Mouse (Mus musculus): Measurements from ENCODE around the gene Olfr901. TPM values are rescaled to one million over a fixed set of nuclear protein-coding genes. Genes with fewer than 3 reads are reported as not detected.

Gene Olfr901
- total and polyA plus RNA-seq, 3 experiments, result not detected

GRCm38 (mm10) chr9:38462844-38463243 is 33.6 kb downstream of the Olfr901 start, which contains the start of gene Olfr904:
Gene Olfr904, plus strand, starts transcription at chr9:38463144.
- Histone ChIP-seq H3K9ac (ENCODE audit: low read depth, low read length) (no peak within 1 kb of the TSS), H3K4me3 (no peak within 1 kb of the TSS), H3K27ac (no peak within 1 kb of the TSS), H3K4me1 (ENCODE audit: control insufficient read depth, insufficient read depth, low read length) (no peaks in the 10 kb centered on the region), H3K27me3 (ENCODE audit: control insufficient read depth, insufficient read depth, low read length) (no peaks in the 10 kb centered on the region), H3K79me2 (replicated peaks; ENCODE audit: control insufficient read depth, insufficient read depth, low read length) (no peaks in the 10 kb centered on the region), H3K36me3 (ENCODE audit: control insufficient read depth, insufficient read depth, low read length) (no peaks in the 10 kb centered on the region)
- TF ChIP-seq POLR2A (IDR thresholded peaks at IDR 0.05; ENCODE audit: insufficient read depth, low read depth, low read length), result no peak
- DNase-seq, result no peak
- intact Hi-C loops (cut with DNase I), result no loop called here

GRCm38 (mm10) chr9:38470807-38471206 is 41.6 kb downstream of the Olfr901 start, which contains the start of gene Olfr905:
Gene Olfr905, plus strand, starts transcription at chr9:38471107.
- H3K4me1 ChIP-seq (ENCODE audit: control insufficient read depth, insufficient read depth, low read length), result no peaks in the 10 kb centered on the region
- H3K4me3 ChIP-seq, result no peak within 1 kb of the TSS
- no peaks in the 10 kb centered on the region for H3K79me2 ChIP-seq (replicated peaks; ENCODE audit: control insufficient read depth, insufficient read depth, low read length)
- intact Hi-C loops (cut with DNase I), result no loop called here
- no peaks in the 10 kb centered on the region for H3K27me3 ChIP-seq (ENCODE audit: control insufficient read depth, insufficient read depth, low read length)
- TF ChIP-seq EP300 (IDR thresholded peaks at IDR 0.05; ENCODE audit: insufficient read depth, low read depth, low read length), result no peak
- no peak for TF ChIP-seq POLR2A (IDR thresholded peaks at IDR 0.05; ENCODE audit: insufficient read depth, low read depth, low read length)
- no peak for TF ChIP-seq CTCF (IDR thresholded peaks at IDR 0.05)
- H3K36me3 ChIP-seq (ENCODE audit: control insufficient read depth, insufficient read depth, low read length), result no peaks in the 10 kb centered on the region
- no peak within 1 kb of the TSS for H3K9ac ChIP-seq (ENCODE audit: low read depth, low read length)
- no peak for DNase-seq
- H3K27ac ChIP-seq, result no peak within 1 kb of the TSS

Other genes starting within 250 kb of the Olfr901 start
- gene Olfr891, start 248.6 kb upstream of the Olfr901 start, total RNA-seq (2021), result not detected
- not detected in 2 replicates for gene Olfr891, start 248.6 kb upstream of the Olfr901 start, polyA plus RNA-seq (2012; rRNA removed)
- gene Olfr893, start 221.1 kb upstream of the Olfr901 start, total RNA-seq (2021), result not detected
- gene Olfr893, start 221.1 kb upstream of the Olfr901 start, polyA plus RNA-seq (2012; rRNA removed), result not detected in 2 replicates
- gene Olfr894, start 211.4 kb upstream of the Olfr901 start, total RNA-seq (2021), result not detected
- gene Olfr894, start 211.4 kb upstream of the Olfr901 start, polyA plus RNA-seq (2012; rRNA removed), result not detected in 2 replicates
- not detected for gene Olfr143, start 176.7 kb upstream of the Olfr901 start, total RNA-seq (2021)
- gene Olfr143, start 176.7 kb upstream of the Olfr901 start, polyA plus RNA-seq (2012; rRNA removed), result not detected in 2 replicates
- not detected for gene Olfr895, start 161.6 kb upstream of the Olfr901 start, total RNA-seq (2021)
- gene Olfr895, start 161.6 kb upstream of the Olfr901 start, polyA plus RNA-seq (2012; rRNA removed), result not detected in 2 replicates
- not detected for gene Olfr896-ps1, start 138.3 kb upstream of the Olfr901 start, total RNA-seq (2021)
- not detected in 2 replicates for gene Olfr896-ps1, start 138.3 kb upstream of the Olfr901 start, polyA plus RNA-seq (2012; rRNA removed)
- gene Olfr25, start 100.4 kb upstream of the Olfr901 start, total RNA-seq (2021), result not detected
- gene Olfr25, start 100.4 kb upstream of the Olfr901 start, polyA plus RNA-seq (2012; rRNA removed), result not detected in 2 replicates
- gene Olfr898, start 81.0 kb upstream of the Olfr901 start, total RNA-seq (2021), result not detected
- not detected in 2 replicates for gene Olfr898, start 81.0 kb upstream of the Olfr901 start, polyA plus RNA-seq (2012; rRNA removed)
- gene Olfr250, start 62.6 kb upstream of the Olfr901 start, total RNA-seq (2021), result not detected
- gene Olfr250, start 62.6 kb upstream of the Olfr901 start, polyA plus RNA-seq (2012; rRNA removed), result not detected in 2 replicates
- gene Olfr251, start 52.4 kb upstream of the Olfr901 start, total RNA-seq (2021), result not detected
- gene Olfr251, start 52.4 kb upstream of the Olfr901 start, polyA plus RNA-seq (2012; rRNA removed), result not detected in 2 replicates
- gene Olfr147, start 27.8 kb upstream of the Olfr901 start, total RNA-seq (2021), result not detected
- not detected in 2 replicates for gene Olfr147, start 27.8 kb upstream of the Olfr901 start, polyA plus RNA-seq (2012; rRNA removed)
- not detected for gene Olfr902, start 18.2 kb downstream of the Olfr901 start, total RNA-seq (2021)
- gene Olfr902, start 18.2 kb downstream of the Olfr901 start, polyA plus RNA-seq (2012; rRNA removed), result not detected in 2 replicates
- not detected for gene Olfr904, start 33.7 kb downstream of the Olfr901 start, total RNA-seq (2021)
- not detected in 2 replicates for gene Olfr904, start 33.7 kb downstream of the Olfr901 start, polyA plus RNA-seq (2012; rRNA removed)
- gene Olfr905, start 41.7 kb downstream of the Olfr901 start, total RNA-seq (2021), result not detected
- gene Olfr905, start 41.7 kb downstream of the Olfr901 start, polyA plus RNA-seq (2012; rRNA removed), result not detected in 2 replicates
- not detected for gene Olfr906, start 57.6 kb downstream of the Olfr901 start, total RNA-seq (2021)
- gene Olfr906, start 57.6 kb downstream of the Olfr901 start, polyA plus RNA-seq (2012; rRNA removed), result not detected in 2 replicates
- not detected for gene Olfr907, start 66.3 kb downstream of the Olfr901 start, total RNA-seq (2021)
- not detected in 2 replicates for gene Olfr907, start 66.3 kb downstream of the Olfr901 start, polyA plus RNA-seq (2012; rRNA removed)
- not detected for gene Olfr911-ps1, start 92.1 kb downstream of the Olfr901 start, total RNA-seq (2021)
- not detected in 2 replicates for gene Olfr911-ps1, start 92.1 kb downstream of the Olfr901 start, polyA plus RNA-seq (2012; rRNA removed)
- not detected for gene Olfr910, start 108.4 kb downstream of the Olfr901 start, total RNA-seq (2021)
- gene Olfr910, start 108.4 kb downstream of the Olfr901 start, polyA plus RNA-seq (2012; rRNA removed), result not detected in 2 replicates
- gene Olfr912, start 150.7 kb downstream of the Olfr901 start, total RNA-seq (2021), result not detected
- gene Olfr912, start 150.7 kb downstream of the Olfr901 start, polyA plus RNA-seq (2012; rRNA removed), result not detected in 2 replicates
- gene Olfr913, start 163.3 kb downstream of the Olfr901 start, total RNA-seq (2021), result not detected
- not detected in 2 replicates for gene Olfr913, start 163.3 kb downstream of the Olfr901 start, polyA plus RNA-seq (2012; rRNA removed)
- not detected for gene Olfr914, start 175.6 kb downstream of the Olfr901 start, total RNA-seq (2021)
- not detected in 2 replicates for gene Olfr914, start 175.6 kb downstream of the Olfr901 start, polyA plus RNA-seq (2012; rRNA removed)
- not detected for gene Olfr916, start 230.4 kb downstream of the Olfr901 start, total RNA-seq (2021)
- not detected in 2 replicates for gene Olfr916, start 230.4 kb downstream of the Olfr901 start, polyA plus RNA-seq (2012; rRNA removed)
- not detected for gene Olfr917, start 236.4 kb downstream of the Olfr901 start, total RNA-seq (2021)
- gene Olfr917, start 236.4 kb downstream of the Olfr901 start, polyA plus RNA-seq (2012; rRNA removed), result not detected in 2 replicates
- gene Olfr918, start 245.1 kb downstream of the Olfr901 start, total RNA-seq (2021), result not detected
- gene Olfr918, start 245.1 kb downstream of the Olfr901 start, polyA plus RNA-seq (2012; rRNA removed), result not detected in 2 replicates